Mouse (Mus musculus) lung, postnatal 0 days (tissue): ENCODE results near the gene Prr7. TPM values are rescaled to one million over a fixed set of nuclear protein-coding genes. Genes with fewer than 3 reads are reported as not detected.
A peak's percentile ranks its signal among the peaks of the same experiment; 100 is the strongest.

Experiments
- ATAC-seq: fragments of 200-750 bp; cut with Nextera tagmentation; 2 replicates; pipeline ENCODE4 v1.8.0; 2017; ENCODE audit warnings: moderate library complexity
- DNase-seq: peaks from one replicate; pipeline ENCODE4 v3.0.0-alpha.2; 2016; ENCODE audit warnings: low spot score
- H3K27ac ChIP-seq: fragments of 300-500 bp; sonication (generic); 2 replicates; pipeline ENCODE4 v1.5.1; 2014; ENCODE audit warnings: antibody characterized with exemption, mild to moderate bottlenecking, low read length, mixed read lengths
- H3K27me3 ChIP-seq: fragments of 300-500 bp; sonication (generic); replicated peaks from 2 replicates; pipeline ENCODE4 v1.6.1; 2014; ENCODE audit warnings: low read length, mixed read lengths; ENCODE audit not compliant: insufficient read depth
- H3K36me3 ChIP-seq: fragments of 300-500 bp; sonication (generic); 2 replicates; pipeline ENCODE4 v1.6.1; 2014; ENCODE audit warnings: low read length, mixed read lengths; ENCODE audit not compliant: insufficient read depth
- H3K4me1 ChIP-seq: fragments of 300-500 bp; sonication (generic); 2 replicates; pipeline ENCODE4 v1.6.1; 2014; ENCODE audit warnings: antibody characterized with exemption, low read depth, low read length, mixed read lengths; ENCODE audit not compliant: insufficient read depth
- H3K4me2 ChIP-seq: fragments of 300-500 bp; sonication (generic); replicated peaks from 2 replicates; pipeline ENCODE4 v1.6.1; 2014; ENCODE audit warnings: low read depth, mild to moderate bottlenecking, low read length, moderate library complexity, mixed read lengths
- H3K4me3 ChIP-seq: fragments of 300-500 bp; sonication (generic); 2 replicates; pipeline ENCODE4 v1.5.1; 2014; ENCODE audit warnings: low read depth, low read length
- H3K9ac ChIP-seq: fragments of 300-500 bp; sonication (generic); replicated peaks from 2 replicates; pipeline ENCODE4 v1.6.1; 2014; ENCODE audit warnings: low read depth, mild to moderate bottlenecking
- H3K9me3 ChIP-seq: fragments of 300-500 bp; sonication (generic); 2 replicates; pipeline ENCODE4 v1.6.1; 2016; ENCODE audit warnings: low read length, mixed read lengths
- CTCF ChIP-seq: IDR thresholded peaks from 2 replicates; pipeline ENCODE4 v1.5.1; 2016; ENCODE audit warnings: antibody characterized with exemption, mild to moderate bottlenecking
- EP300 ChIP-seq: IDR thresholded peaks from 2 replicates; pipeline ENCODE4 v1.6.1; 2016; ENCODE audit warnings: antibody characterized with exemption, mild to moderate bottlenecking, control low read depth
- WGBS: fragments of 180-500 bp; shearing (Covaris S2); extraction: QIAGEN DNeasy Blood & Tissue Kit; methylation state at CpG from one replicate; pipeline ENCODE4 v1.1.7; 2014; 5-methylcytosine and 5-hydroxymethylcytosine counted together
- microRNA-seq: library from miRNA; unstranded; fragments of <30 nt; microRNA quantifications from one replicate; pipeline ENCODE4, GENCODE M21; 2016
- polyA plus RNA-seq: library from polyadenylated mRNA; unstranded; fragments of >200 nt; fragmentation: Nextera tagmentation; extraction: Ambion mirVana; gene quantifications from 2 replicates; pipeline ENCODE4 v1.2.1, GENCODE M21; 2015

The Prr7 gene
- polyA plus RNA-seq, 1 experiment from 2014 or later, result 0.17 TPM

DNA sequence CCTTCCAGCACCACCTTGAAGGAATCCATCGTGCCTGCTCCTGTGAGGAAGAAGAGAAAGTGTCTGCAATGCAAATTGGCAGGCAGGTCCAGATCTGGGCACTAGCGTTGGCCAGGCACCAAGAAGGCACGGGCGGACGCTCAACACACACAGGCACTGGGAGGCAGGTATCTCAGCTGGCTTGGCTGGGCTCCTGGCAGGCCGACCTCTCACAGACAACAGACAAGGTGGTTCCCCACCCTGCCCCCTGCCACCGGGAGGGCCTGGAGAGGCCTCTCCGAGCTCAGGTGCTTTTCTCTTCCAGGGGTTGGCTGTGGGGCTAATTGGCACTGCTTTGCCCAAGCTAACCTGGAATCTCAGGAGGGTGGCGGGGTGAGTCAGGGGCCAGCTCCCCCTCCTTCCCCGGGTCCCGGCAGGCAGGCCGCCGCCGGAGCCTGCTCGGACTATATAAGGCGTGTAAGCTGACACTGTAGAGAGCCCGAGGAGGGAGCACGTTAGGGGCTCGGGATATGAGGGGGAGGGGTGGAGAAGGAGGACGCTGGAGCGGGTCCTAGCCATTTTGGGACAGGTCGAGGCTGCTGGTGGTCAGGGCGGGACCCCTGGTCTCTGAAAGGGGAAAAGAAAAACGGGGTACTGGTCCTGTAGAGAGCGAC lies 48.4 kb downstream of the Prr7 start:
- Histone ChIP-seq H3K4me3 (peak overlapping the region; percentile 85), H3K9ac (peak overlapping the region; percentile 83), H3K36me3 (peaks cover 6% of the 10 kb centered on the region; the same call in 1 of the 2 replicates), H3K27ac (peak overlapping the region; percentile 90), H3K27me3 (no peaks in the 10 kb centered on the region), H3K4me1 (peaks cover 21% of the 10 kb centered on the region), H3K4me2 (peak overlapping the region; percentile 79), H3K9me3 (no peaks in the 10 kb centered on the region)
- DNase-seq (peak; percentile 85), ATAC-seq (peak; percentile 28)
- TF ChIP-seq CTCF (no peak), EP300 (no peak)
- under 1% methylated on average over 25 of the region's 25 CpGs for WGBS

DNA sequence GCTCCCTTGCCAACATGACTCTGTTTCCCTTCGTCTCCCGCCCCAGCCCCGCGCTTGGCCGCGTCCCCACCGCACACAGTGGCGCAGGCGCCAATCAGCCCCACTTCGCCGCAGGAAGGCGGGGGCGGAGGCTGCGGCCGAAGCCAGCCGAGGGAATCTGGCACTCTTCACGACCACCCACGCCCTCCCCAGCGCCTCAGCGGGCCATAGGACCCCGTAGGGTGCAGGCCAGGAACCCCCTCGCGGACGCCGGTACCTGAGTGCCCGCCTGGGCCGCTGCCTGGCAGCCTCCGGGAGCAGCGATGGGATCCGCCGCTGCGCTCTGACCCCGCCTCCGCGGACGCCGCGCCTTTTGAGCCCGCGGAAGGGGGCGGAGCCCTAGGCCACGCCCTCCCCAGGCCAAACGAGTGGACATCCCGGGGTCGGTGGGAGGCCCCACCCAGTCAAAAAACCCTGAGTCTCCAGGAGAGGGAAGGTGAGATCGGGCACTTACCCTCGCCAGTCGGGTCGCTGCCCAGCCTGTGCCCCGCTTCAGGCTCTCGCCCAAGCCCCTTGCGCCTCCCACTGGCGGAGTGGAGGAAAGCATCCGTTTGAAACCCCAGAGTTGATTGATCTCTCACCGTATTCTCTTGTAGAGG lies 49.2 kb downstream of the Prr7 start, which contains the start of gene Pdlim7:
TSS of gene Pdlim7 (minus strand) at position 566 of the 638 bp plus-strand sequence.
- Histone ChIP-seq H3K4me1 (peaks cover 21% of the 10 kb centered on the region), H3K36me3 (peaks cover 6% of the 10 kb centered on the region; the same call in 1 of the 2 replicates), H3K27me3 (no peaks in the 10 kb centered on the region), H3K9me3 (no peaks in the 10 kb centered on the region), H3K4me2 (peak within 1 kb of the TSS; percentile 79), H3K27ac (peak within 1 kb of the TSS; percentile 90), H3K9ac (peak within 1 kb of the TSS; percentile 83), H3K4me3 (peak within 1 kb of the TSS; percentile 85)
- TF ChIP-seq CTCF, result peak; percentile 92
- TF ChIP-seq EP300, result no peak
- ATAC-seq (peak; percentile 59), DNase-seq (peak; percentile 90)
- WGBS, result under 1% methylated on average over 51 of the region's 55 CpGs

DNA sequence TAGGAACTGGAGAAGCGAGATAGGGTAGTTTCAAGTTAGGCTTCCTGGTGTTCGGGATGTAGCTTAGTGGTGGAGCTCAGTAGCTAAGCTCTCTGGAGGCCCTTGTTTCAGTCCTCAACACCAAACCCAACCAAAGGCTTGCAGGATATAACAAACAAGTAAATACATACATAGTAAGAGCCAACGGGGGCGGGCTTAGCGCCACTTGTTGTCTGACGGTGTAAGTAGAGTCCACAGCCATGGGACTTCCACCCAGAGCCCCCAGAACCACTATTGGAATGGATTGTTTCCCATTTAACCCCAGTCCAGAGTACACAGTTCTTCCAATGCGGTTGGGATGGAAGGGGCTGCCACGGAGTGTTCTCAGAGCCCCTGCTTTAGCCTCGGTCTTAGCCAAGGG lies 49.8 kb downstream of the Prr7 start:
- no peak overlapping the region for H3K9ac ChIP-seq
- whole genome bisulfite sequencing, result 32% methylated on average over 9 of the region's 9 CpGs

DNA sequence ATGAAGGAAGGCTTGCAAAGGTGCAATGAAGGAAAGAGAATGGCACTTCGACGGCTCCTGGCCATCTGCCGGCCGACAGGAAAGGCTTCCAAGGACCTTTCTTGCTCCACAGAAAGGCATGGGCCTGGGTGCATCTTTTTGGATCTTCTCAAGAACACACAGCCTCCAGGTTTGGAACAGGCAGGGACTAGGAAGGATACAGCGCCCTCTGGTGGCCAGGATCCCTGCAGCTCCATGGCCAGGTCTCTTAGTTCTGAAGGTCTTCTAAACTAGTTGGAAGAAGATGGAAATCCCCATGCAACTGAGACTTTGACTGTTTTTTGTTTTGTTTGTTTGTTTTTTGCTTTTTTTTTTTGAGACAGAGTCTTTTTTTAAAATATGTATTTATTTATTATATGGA lies 52.9 kb downstream of the Prr7 start:
- Histone ChIP-seq H3K9ac (no peak overlapping the region), H3K27ac (no peak overlapping the region), H3K4me1 (peaks cover 6% of the 10 kb centered on the region), H3K4me3 (no peak overlapping the region), H3K27me3 (no peaks in the 10 kb centered on the region), H3K4me2 (no peak overlapping the region), H3K9me3 (no peaks in the 10 kb centered on the region), H3K36me3 (no peaks in the 10 kb centered on the region)
- ATAC-seq (no peak), DNase-seq (peak; percentile 82)
- no peak for TF ChIP-seq EP300
- TF ChIP-seq CTCF, result peak; percentile 92
- whole genome bisulfite sequencing, result 3% methylated on average over 5 of the region's 5 CpGs

More for the DNA sequence above, 49.8 kb downstream of the Prr7 start:
- peak overlapping the region; percentile 79; the same call in 1 of the 2 replicates for H3K4me2 ChIP-seq
- H3K4me1 ChIP-seq, result peaks cover 21% of the 10 kb centered on the region
- DNase-seq, result no peak
- no peaks in the 10 kb centered on the region for H3K9me3 ChIP-seq
- no peak overlapping the region for H3K27ac ChIP-seq
- TF ChIP-seq EP300 (no peak), CTCF (no peak)
- H3K36me3 ChIP-seq, result peaks cover 6% of the 10 kb centered on the region; the same call in 1 of the 2 replicates
- H3K4me3 ChIP-seq, result no peak overlapping the region
- no peaks in the 10 kb centered on the region for H3K27me3 ChIP-seq
- ATAC-seq, result no peak

DNA sequence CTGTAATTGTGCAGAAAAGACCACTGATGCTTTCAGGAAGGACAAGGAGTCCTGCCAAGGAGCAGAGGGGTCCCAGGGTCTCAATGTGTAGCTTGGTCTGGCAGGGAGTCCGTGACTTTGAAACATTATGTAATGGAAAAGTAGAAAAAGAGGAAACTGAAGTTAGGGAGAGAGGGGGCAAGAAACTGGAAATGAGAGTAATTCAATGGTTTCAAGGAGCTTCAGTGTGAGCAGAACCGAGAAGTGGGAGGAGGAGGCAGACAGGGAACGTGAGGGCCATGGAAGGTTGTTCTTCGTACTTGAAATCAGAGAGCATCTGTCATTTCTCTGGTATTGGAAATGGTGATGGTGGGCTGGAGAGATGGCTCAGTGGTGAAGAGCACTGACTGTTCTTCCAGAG lies 55.5 kb downstream of the Prr7 start:
- no peak overlapping the region for H3K4me3 ChIP-seq
- H3K4me2 ChIP-seq, result no peak overlapping the region
- TF ChIP-seq EP300 (no peak), CTCF (no peak)
- H3K4me1 ChIP-seq, result no peaks in the 10 kb centered on the region
- 66% methylated on average over 4 of the region's 4 CpGs for WGBS
- no peaks in the 10 kb centered on the region for H3K9me3 ChIP-seq
- no peaks in the 10 kb centered on the region for H3K27me3 ChIP-seq
- ATAC-seq, result no peak
- no peak overlapping the region for H3K27ac ChIP-seq
- DNase-seq, result no peak
- H3K9ac ChIP-seq, result no peak overlapping the region
- H3K36me3 ChIP-seq, result no peaks in the 10 kb centered on the region

DNA sequence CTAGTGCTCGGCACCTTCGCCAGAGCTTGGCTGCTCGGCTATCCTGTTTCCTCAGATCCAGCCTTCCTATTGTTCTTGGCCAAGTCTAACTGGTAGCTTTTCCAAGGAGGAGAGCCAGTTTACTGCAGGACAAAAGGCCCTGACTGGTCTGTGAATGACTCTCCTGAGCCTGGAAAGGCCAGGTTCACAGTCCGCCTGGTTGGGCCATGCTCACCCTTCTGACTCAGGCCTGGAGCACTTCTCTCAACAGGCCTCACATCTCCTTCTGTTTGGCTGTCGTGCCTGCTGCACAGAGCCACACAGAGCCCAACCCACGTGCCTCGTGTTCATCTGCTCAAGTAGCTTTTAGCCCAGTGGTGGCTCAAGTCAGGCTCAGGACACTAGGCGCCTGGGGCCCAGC lies 58.7 kb downstream of the Prr7 start:
- no peak overlapping the region for H3K27ac ChIP-seq

More for the DNA sequence above, 58.7 kb downstream of the Prr7 start:
- Histone ChIP-seq H3K4me2 (no peak overlapping the region), H3K4me3 (no peak overlapping the region), H3K36me3 (no peaks in the 10 kb centered on the region), H3K9ac (no peak overlapping the region), H3K4me1 (no peaks in the 10 kb centered on the region), H3K27me3 (no peaks in the 10 kb centered on the region), H3K9me3 (no peaks in the 10 kb centered on the region)
- ATAC-seq (no peak), DNase-seq (no peak)
- no peak for TF ChIP-seq EP300
- 57% methylated on average over 8 of the region's 8 CpGs for WGBS

Small RNAs within 50 kb of the gene (microRNA-seq; reads per million reads assigned to microRNA genes)
- not detected for gene Mir6943
- gene Mir6944, result 1.2 reads per million
- not detected for gene Mir6945

Other genes starting within 250 kb of the Prr7 start
- gene Prelid1, start 143.8 kb upstream of the Prr7 start, polyA plus RNA-seq, result 283 and 307 TPM in 2 replicates
- 60.4 and 69.9 TPM in 2 replicates for gene Rab24, start 142.3 kb upstream of the Prr7 start, polyA plus RNA-seq
- 3.1 and 5.0 TPM in 2 replicates for gene Mxd3, start 134.4 kb upstream of the Prr7 start, polyA plus RNA-seq
- 63.6 and 66.5 TPM in 2 replicates for gene Lman2, start 101.5 kb upstream of the Prr7 start, polyA plus RNA-seq
- gene Rgs14, start 94.5 kb upstream of the Prr7 start, polyA plus RNA-seq, result 2.7 and 2.8 TPM in 2 replicates
- gene Slc34a1, start 66.1 kb upstream of the Prr7 start, polyA plus RNA-seq, result not detected in 2 replicates
- gene Pfn3, start 49.0 kb upstream of the Prr7 start, polyA plus RNA-seq, result not detected in 2 replicates
- gene F12, start 37.5 kb upstream of the Prr7 start, polyA plus RNA-seq, result not detected in 2 replicates
- gene Grk6, start 19.2 kb upstream of the Prr7 start, polyA plus RNA-seq, result 20.4 and 20.5 TPM in 2 replicates
- gene Dbn1, start 23.8 kb downstream of the Prr7 start, polyA plus RNA-seq, result 43.0 and 50.6 TPM in 2 replicates
- gene Pdlim7, start 49.4 kb downstream of the Prr7 start, polyA plus RNA-seq, result 109 and 111 TPM in 2 replicates
- 8.1 and 9.1 TPM in 2 replicates for gene Dok3, start 65.0 kb downstream of the Prr7 start, polyA plus RNA-seq
- gene Ddx41, start 72.4 kb downstream of the Prr7 start, polyA plus RNA-seq, result 35.3 and 36.8 TPM in 2 replicates
- gene Fam193b, start 106.9 kb downstream of the Prr7 start, polyA plus RNA-seq, result 23.1 and 27.4 TPM in 2 replicates
- 112 and 113 TPM in 2 replicates for gene Tmed9, start 109.5 kb downstream of the Prr7 start, polyA plus RNA-seq
- gene B4galt7, start 135.6 kb downstream of the Prr7 start, polyA plus RNA-seq, result 20.6 and 22.1 TPM in 2 replicates
- gene Caml, start 158.7 kb downstream of the Prr7 start, polyA plus RNA-seq, result 47.4 and 50.4 TPM in 2 replicates
- 18.1 and 18.2 TPM in 2 replicates for gene Ddx46, start 170.8 kb downstream of the Prr7 start, polyA plus RNA-seq
- 33.9 and 42.1 TPM in 2 replicates for gene B230219D22Rik, start 228.9 kb downstream of the Prr7 start, polyA plus RNA-seq